Mouse (Mus musculus) lung, adult 10 weeks (tissue): ENCODE results near the gene Prpf4. TPM values are rescaled to one million over a fixed set of nuclear protein-coding genes. Genes with fewer than 3 reads are reported as not detected.

Source experiments
- polyA plus RNA-seq: library from polyadenylated mRNA; stranded (reverse); fragments of 350-450 nt; fragmentation: Illumina TruSeq; extraction: RNeasy Lipid Tissue Mini Kit (QIAGEN cat#74804); gene quantifications from one replicate; pipeline ENCODE4 v1.2.3, GENCODE M21; 2014; ENCODE audit warnings: low read depth, low replicate concordance; ENCODE audit not compliant: insufficient read depth

Prpf4 gene
- 5.6 TPM for polyA plus RNA-seq

GRCm38 (mm10) chr4:62408601-62409282 lies at the start of gene Prpf4, which contains the start of gene Cdc26:
Prpf4 (plus strand) TSS chr4:62408797.
Cdc26 (minus strand) TSS chr4:62408642.

GRCm38 (mm10) chr4:62360088-62360804 lies 48.4 kb upstream of the Prpf4 start, which contains the start of the genes Fkbp15 and Slc31a1:
Fkbp15 (minus strand) TSS chr4:62360548.
Slc31a1 (plus strand) TSS chr4:62360727.

DNA sequence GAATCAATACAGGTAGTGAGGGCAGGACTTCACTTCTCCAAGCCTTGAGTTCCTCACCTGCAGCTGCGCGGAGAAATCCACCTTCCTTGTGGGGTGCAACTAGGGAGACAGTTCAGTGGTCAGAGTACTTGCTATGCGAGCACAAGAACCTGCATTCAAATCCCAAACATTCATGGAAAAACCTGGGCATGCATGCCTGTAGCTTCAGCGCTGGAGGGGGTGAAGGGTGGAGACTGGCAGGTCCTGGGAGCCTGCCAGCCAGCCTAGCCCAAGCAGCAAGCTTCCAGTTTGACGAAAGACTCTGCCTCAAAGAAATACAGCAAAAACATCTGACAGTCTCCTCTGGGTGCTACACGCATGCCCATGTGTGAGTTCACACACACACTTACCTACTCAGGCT lies 26.5 kb downstream of the Prpf4 start, which contains the start of gene Rnf183:
Rnf183 (minus strand) TSS at position 172 of the 400 bp plus-strand sequence.

DNA sequence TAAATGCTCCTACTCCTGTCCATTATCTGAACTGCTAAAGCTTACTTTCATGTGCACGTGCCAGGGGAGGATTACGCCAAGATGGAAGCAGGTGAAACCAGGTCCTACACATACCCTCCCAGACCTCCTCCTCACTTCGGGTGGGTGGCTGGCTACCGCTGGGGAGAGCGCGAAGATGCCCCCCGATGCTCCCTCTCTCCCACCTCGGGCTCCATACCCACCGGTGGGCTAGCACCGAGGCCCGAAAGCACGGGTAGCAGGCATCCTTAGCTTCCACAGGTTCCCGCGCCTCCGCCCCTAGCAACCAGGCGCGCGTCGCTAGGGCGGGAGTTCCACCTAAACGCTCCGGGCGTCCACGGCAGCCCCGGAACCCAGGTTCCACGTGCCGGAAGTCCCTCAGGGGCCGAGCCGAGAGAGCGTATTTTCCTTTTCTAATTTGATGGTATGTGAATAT lies 62.0 kb downstream of the Prpf4 start, which contains the start of gene Wdr31:
Wdr31 (minus strand) TSS at position 299 of the 454 bp plus-strand sequence.

Other genes starting within 250 kb of the Prpf4 start
- 3.4 TPM for gene Zfp37, start 177.8 kb upstream of the Prpf4 start, polyA plus RNA-seq
- gene Slc31a2, start 146.2 kb upstream of the Prpf4 start, polyA plus RNA-seq = 25.2 TPM
- 19.1 TPM for gene Fkbp15, start 48.2 kb upstream of the Prpf4 start, polyA plus RNA-seq
- gene Slc31a1, start 48.1 kb upstream of the Prpf4 start, polyA plus RNA-seq = 30.8 TPM
- gene Cdc26, start 155 bp upstream of the Prpf4 start, polyA plus RNA-seq = 70.6 TPM
- not detected for gene Rnf183, start 26.5 kb downstream of the Prpf4 start, polyA plus RNA-seq
- 3.5 TPM for gene Wdr31, start 62.1 kb downstream of the Prpf4 start, polyA plus RNA-seq
- 11.4 TPM for gene Bspry, start 71.3 kb downstream of the Prpf4 start, polyA plus RNA-seq
- 9.1 TPM for gene Hdhd3, start 94.7 kb downstream of the Prpf4 start, polyA plus RNA-seq
- gene Alad, start 111.1 kb downstream of the Prpf4 start, polyA plus RNA-seq = 57.1 TPM
- gene Pole3, start 116.3 kb downstream of the Prpf4 start, polyA plus RNA-seq = 31.4 TPM
- gene 4933430I17Rik, start 116.6 kb downstream of the Prpf4 start, polyA plus RNA-seq = not detected
- gene Rgs3, start 151.1 kb downstream of the Prpf4 start, polyA plus RNA-seq = 37.7 TPM